Mouse (Mus musculus) 416B (cell line): ENCODE data around the gene Pitpnm3.
A peak's percentile ranks its signal among the peaks of the same experiment; 100 is the strongest.

Experiments used
- DNase-seq: peaks from one replicate; pipeline ENCODE4 v3.0.0; 2011; ENCODE audit warnings: low read depth

The Pitpnm3 gene

DNA sequence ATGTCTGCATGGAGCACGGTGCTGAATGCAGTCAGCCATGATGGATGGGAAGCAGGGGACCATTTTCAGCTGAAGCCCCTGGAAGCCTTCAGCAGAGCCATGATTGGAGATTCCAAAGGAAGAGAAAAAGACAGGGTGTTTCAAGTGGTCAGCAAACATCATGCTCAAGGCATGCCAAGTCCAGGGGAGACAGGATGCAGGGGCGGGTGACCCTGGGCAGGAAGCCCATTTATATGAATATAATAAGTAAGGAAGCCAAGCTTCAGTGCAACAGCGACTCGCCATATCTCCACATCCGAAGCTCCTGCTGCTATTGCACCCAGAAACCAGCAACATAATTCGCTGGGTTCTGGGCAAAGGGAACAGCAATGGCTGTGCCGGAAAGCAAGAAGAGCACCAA is 41.1 kb downstream of the Pitpnm3 start:
- no peak for DNase-seq

DNA sequence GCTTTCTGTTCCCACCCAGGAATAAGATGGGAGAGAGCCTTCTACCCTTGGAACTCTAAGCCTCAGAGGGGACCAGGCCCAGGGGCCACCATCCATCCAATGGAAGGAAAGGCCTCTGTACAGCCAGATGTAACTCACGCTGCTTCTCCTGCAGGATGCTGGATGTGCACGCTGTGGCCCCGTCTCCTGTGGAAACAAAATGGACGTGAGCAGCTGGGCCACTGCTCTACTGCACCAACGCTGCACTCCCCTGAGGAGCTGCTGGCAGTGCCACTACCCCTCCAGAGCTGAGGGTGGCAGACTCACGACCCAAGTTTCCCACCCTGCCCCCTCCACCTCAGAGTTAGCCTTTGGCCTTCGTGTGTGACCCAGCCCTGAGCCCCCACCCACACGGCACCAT is 43.2 kb downstream of the Pitpnm3 start:
- DNase-seq: no peak

DNA sequence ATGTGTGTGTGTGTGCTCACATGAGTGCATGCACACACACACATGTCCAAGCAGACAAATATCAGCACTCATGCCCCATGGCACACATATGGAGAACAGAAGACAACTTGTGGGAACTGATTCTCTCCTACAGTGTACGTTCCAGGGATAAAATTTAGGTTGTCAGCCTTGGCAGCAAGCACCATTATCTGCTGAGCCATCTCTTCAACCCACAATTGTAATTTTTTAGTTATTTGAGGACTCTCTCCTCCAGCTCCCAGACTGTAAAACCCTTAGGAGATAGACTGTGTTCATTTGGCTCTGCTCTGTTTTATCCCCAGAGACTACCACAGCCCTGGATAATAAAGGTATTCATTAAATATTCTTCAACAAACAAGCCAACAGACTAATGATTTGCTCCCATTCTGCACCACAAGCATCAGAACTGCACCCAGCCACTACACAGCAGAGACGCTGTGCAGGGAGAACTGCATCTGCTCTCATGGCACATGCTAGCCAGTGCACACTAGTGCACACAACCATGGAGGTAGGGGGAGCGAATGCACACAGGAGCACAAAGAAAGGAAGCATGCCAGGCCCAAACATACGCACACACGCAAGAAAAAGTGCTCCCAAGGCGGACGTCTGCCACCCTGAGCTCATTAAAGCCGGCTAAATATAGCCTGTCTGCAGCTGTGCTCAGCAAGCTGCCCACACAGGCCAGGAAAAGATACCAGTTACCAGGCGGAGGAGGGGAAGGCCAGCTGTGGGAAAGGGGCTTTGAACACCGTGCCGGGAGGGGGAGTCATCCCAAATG is 49.1 kb downstream of the Pitpnm3 start:
- DNase-seq: no peak

DNA sequence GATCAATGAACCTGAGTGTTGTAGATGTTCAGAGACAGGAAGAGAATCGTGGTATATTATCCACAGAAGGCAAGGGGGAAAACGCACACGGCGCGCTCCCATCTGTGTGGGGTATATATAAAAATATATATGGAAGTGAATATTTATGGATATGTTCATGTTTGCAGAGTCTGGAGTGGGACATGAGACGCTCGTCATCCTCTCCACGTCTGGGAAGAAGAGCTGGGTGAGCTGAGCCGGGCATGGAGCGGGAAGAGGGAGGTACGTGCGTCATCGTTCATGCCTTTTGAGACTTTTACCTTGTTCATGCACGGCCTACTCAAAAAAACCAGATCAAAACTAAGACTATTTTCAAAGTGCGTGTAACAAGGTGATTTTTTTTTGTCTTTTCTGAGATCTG is 51.2 kb downstream of the Pitpnm3 start:
- no peak for DNase-seq

DNA sequence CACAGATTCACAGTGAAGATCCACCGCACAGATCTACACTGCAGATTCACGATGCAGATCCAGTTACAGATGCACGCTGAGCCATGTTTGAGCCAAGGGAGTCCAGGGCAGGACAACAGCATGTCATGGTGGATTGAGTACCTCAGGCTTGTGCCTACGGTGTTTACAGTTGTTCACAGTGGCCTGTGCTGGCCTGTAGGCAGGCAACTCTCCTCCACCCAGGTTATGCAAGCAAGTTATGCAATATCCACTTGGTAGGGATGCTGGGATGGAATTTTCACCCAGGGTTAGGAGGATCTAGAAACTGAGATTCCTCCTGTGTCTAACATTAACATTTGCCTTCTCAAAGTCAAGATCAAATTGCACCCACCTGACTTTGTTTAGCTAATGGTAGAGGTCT is 53.0 kb downstream of the Pitpnm3 start:
- DNase-seq: no peak

DNA sequence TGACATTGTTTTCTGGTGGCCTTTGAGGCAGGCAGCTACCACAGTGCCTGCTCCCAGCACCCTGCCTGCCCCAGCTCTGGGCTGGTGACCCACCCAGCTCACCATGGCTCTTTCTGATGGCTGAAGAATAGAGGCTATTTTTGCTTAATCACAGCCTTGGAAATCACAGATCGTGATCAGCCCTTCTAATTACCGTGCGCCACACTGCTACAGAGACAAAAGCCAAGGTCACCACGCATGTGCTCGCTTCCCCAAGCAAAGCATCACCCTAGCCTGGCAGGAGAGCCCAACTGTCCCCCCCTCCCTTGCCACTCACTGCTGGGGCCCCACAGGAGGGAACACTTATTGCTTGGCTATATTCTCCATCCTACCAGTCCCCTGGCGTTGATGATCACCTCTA is 55.1 kb downstream of the Pitpnm3 start:
- DNase-seq: no peak

DNA sequence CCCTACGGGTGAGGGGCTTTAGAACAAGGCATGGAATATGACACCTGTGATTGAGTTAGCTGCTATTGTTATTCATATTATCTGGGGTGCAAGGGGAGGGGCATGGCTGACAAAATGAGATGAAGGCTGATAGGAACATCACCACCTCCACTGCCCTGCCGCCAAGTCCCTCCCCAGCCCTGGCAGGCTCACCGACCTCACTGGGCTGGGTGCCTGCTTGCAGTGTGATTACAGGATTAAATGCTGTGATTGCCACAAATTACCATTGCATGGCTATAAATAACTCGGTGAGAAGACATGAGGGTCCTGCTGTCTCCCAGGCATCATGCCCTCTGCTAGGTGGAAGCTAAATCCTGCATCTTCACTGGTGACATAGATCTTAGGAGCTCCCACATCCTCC is 56.9 kb downstream of the Pitpnm3 start:
- no peak for DNase-seq

DNA sequence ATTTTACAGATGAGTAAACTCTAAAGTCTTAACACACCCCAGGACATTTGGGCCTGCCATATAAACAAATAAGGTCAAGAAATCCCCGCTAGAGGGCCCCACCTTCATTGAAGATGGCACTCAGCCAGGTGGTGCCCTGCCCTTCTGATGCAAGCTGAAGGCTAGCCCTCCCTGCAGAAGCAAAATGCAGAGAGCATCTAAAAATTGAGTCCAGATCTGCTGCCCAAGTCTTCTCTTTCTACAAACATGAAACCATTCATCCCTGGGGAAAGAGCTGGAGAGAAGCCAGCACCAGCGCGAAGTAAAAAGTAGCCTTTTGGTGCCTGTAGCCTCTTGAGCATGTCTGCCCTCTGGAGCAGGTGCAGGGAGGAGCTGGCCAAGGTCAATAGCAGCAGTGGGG is 57.5 kb downstream of the Pitpnm3 start:
- DNase-seq: peak; percentile 42

DNA sequence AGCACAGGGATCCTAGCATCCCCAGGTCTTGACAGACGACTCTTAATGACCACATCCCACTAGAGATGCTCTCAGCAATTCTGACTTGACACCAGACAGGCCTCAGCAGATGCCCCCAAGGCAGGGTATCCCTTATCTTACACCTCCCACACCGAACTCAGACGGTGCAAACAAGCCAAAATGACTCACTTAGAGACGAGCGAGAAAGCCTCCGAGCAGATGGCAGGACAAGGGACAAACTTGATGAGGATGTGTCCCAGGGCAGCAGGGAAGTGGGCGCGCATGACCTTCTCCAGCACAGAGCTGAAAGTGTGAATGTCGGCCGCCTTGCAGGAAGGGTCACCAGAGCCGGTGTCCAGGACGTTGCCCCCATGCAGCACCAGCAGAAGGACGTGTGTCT is 61.3 kb downstream of the Pitpnm3 start:
- DNase-seq: no peak

DNA sequence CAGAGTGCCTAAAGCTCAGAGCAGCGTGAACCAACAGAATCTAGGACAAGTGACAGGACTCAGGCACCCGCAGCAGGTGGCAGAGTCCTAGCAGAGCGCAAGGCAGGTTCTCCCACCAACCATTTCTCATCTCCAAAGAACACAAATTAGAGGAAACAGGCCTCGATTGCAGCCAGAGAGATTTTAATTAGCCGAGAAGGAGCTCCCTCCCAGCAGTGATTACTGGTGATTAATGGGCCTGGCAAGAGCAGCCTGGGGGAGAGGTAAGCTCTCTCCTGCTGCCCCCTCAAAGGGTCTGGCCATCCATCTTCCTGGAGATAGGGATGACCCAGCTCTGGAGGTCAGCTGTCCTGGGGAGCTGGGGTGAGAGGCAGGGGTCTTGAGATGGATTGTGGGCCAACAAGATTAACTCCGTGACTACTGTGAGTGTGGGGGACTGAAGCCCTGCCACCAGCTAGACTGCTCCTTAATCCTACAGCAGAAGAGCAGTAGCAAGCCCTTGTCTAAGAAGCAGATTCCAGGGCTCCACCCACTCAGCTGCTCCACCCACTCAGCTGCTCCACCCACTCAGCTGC is 63.2 kb downstream of the Pitpnm3 start:
- DNase-seq: no peak

DNA sequence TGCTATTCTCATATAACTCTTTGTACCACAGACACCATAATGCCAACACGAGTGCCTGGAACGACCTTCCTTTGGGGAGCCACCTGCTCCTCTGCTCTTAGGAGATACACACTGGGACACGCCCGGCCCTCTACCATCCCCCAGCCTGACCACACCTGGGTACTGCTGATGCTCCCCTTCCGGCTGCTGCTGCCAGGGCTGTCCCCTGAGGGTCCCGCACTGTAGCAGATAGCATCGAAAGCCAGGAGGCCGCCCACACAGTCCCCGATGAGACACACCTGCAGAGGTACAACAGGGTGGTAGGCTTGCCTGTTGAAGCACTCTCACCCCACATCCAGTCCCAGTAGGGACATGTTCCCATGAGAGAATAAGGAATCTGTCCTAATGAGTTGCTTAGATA is 64.8 kb downstream of the Pitpnm3 start:
- no peak for DNase-seq

DNA sequence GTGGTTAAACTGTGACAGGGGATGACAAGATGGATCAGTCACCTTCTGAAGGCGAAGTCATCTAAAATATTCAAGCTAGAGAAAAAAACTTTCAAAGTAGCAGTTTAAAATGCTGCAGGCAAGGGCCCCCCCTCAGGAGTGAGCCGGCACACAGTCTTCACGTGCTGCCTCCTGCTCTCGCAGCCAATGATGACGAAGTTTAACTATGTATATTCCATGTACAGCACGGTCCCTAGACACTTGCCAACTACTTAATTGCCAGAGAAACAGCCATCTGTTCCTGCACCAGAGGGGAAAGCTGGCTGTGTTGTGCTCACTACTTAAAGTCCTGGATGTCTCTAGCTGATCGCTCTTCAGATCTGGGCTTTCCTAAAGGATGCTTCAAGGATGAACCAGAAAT is 67.6 kb downstream of the Pitpnm3 start:
- no peak for DNase-seq

DNA sequence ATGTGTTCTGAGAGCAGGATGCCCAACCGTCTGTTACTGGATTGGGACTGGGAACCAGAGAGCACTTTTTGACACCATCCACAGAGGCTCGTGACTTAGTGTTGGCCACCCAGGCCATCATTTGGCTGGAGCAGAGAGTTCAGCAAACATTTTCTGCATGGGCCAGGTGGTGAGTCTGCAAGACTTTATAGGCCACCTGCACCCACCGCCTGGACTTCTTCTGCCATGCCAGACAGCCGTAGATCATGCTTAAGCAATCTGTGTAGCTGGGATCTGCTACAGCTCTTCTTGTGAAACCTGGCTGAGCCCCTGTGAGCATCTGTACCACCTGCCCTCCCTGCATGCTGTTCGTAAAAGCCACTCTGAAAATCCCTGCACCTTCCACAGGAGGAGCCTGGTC is 68.3 kb downstream of the Pitpnm3 start:
- DNase-seq: no peak

DNA sequence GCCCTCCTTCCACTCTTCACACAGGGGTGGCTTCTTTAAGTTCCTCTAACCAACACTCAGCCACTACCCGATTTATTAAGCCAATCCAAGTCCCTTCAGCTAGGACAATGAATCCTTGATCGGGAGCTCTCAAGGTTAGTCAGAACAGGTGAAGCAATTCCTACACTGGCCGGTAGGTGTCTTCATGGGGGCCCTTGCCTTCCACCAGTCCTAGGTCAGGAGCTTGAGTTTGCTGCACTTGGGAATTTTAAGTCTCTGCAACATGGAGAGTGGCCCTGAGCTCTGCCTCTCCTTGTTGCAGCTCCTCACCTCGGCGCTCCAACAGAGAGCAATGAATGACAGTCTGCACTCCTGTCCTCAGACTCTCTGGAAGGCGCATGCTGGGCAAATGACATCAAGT is 69.2 kb downstream of the Pitpnm3 start:
- DNase-seq: peak; percentile 29

DNA sequence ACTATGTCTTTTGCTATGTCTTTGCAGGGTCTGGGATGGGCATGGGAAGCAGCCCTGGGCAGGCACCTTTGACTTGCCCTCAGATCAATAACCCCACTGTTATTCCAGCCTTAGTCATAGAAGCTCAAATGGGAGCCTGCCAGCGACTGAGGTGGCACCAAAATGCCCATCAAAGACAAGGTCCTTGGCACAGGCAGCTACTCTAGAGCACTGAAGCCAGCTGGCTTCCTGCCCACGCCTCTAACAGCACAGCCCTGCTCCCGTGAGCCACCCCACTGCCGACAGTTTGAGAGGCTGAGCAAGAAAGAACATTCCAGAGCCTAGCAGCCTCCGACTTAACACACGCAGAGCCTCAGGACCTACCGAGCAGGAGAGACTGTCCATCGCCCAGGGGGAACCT is 70.5 kb downstream of the Pitpnm3 start:
- DNase-seq: no peak

DNA sequence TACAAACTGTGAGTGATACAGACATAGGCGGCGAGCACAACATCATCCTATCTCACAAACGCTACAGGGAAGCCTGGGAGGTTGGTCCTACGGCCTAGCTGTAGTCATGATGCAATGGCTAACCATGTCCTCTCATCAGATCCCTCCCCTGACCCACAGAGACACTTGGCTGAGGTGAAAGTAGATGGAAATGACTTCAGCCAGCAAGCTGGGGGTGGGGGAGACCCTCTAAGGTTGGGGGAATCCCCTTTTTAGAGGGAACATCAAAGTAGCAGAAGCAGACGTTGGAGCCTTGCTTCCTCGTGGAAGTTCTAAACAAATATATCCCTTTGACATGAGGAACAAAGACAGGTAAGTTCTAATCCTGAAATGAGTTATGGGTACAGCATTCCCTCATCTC is 71.2 kb downstream of the Pitpnm3 start:
- no peak for DNase-seq

DNA sequence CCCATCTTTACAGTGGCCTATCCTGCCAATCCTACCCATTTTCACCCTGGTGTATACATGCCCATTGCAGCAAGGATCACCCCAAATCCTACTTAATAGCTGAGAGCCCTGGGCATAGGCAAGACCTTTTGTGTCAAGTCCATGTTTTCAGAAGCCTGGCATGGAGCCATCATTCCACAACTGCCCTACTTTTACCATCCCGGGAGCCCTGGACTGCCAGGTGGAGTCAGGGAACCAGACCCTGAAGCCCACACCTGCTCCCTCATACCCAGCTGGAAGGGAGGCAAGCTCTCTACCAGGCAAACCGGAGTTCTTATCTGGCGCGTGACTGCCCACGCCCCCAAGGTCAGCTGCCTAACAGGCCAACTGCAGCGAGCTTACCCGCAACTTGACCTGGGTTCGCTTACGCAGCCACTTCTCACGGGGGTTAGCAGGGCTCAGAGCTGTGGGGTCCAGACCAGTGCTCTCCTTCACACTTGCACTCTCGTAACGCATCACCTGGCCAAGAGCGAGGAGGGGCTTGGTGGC is 74.4 kb downstream of the Pitpnm3 start:
- no peak for DNase-seq

DNA sequence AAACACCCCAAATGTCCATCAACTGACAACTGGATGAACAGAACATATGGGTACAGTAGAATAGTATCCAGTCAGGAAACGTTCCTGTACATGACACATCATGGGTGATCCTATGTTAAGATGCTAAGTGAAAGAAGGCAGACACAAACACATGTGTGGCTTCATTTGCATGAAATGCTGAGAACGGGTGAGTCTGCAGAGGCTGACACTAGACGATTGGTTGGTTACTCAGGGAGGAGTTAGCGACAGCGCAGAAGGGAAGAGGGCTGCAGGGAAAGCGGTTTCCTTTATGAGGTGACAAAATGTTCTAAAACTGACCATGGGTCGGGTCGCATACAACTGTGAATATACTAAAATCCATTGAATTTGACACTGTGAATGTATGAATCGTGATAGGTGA is 75.2 kb downstream of the Pitpnm3 start:
- peak; percentile 30 for DNase-seq

DNA sequence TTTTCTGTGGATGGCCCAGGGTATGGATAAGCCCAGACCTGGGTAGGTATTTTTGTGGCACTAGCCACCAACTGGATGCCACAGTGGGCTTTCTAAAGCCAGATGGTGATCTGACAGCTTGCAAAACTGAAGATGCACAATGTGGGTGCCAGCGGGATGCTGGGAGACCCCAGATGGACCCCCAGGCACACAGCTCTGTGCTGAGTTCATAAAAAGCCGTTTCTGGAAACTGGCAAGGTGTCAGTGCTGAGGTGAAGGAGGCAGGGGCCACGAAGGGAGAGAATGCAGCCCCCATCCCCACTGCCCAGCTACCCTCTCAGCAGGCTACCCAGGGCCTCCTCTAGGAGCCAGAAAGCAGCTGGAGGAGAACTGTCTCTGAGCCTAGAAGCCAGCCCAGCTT is 78.4 kb downstream of the Pitpnm3 start:
- DNase-seq: no peak

DNA sequence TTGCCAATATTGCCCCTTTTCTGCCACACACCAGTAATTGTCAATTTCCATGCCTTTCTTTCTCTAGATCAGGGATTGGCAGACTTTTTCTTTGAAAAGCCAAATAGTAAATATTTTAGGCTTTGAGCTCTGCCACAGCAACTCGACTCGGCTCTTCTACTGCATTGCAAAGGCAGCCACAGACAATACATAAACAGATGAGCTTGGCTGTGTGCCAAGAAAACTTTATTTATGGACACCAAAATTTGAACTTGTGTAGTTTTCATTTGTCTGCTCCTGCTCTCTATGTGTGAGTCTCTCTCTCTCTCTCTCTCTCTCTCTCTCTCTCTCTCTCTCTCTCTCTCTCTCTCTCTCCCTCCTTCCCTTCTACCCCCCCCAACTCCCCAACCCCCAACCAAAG is 80.4 kb downstream of the Pitpnm3 start:
- no peak for DNase-seq

DNA sequence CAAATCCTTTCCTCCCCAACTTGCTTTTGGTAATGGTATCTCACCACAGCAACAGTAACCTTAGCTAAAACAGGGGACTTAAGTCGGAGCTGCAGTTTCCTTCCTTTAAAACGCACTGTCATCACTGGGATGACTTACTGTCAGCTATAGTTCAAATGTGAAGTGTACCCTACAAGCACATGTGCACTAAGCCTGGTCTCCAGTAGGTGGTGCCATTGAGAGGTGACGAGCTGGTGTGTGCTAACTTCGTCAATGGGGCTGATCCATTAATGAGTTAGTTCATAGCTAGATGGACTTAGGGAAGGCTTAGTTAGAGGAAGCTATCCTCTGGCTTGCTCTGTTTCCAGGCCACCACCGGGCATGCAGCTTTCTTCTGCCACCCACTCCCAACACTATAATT is 82.9 kb downstream of the Pitpnm3 start:
- DNase-seq: peak; percentile 87

DNA sequence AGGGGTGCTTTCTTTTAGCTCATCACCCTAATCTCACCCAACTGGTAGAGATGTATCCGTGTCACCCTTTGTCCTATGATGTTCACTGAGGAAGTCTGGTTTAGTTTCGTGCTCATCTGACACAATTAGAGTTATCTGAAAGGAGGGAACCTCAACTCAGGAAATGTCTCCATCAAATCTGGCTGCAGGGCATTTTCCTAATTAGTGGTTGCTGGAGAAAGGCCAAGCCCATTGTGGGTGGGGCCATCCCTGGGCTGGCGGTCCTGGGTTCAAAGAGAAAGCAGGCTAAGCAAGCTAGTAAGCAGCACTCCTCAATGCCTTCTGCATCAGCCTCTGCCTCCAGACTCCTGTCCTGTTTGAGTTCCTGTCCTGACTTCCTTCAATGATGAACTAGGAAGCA is 83.4 kb downstream of the Pitpnm3 start:
- no peak for DNase-seq

DNA sequence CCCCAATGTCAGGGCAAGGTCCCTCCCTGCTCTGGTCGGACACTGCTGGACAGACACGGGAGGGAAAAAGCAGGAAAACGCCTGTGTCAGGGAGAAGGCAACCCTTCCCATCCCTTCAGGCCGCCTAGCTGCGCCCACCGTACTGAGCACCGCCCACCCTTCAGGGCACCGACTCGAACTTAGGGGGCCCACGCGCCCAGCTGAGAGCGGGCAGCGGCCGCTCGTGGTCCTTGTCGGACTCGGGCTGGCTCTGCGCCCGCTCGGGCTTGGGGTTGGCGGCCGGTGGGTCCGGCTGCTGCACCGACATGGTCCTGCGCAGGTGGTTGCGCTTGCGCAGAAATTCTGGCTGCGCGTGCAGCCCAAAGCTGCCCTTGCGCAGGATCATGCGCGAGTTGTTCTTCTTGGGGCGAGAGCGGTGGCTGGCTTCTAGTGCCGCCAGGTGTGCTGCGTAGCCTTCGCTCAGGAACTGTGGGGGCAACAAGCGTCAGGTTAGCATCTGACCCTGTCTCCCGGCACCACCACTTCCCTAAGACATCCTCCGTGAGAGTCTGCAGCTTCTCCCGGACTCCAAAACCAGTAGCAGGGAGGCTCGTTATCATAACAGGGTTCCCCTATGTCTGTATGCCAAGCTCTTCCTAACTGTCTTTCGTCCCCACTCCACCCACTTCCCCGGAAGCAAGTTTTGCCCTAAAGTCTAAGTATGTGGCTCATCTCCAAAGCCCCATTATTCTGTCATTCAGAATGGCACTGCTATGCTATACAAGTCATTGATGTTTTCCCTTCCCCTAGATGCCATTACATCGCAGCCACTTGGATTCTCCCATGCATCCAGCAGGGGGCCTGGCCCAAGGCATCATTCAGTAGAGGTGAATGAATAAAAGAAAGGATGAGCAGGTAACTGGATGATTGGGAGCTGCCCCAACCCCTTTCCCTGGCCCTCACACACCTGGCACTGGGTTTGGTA is 84.4 kb downstream of the Pitpnm3 start:
- DNase-seq: no peak
